Mouse (Mus musculus) erythroblast, embryonic 14.5 days (primary cell): Measurements from ENCODE around the gene Abl2.

Source experiments
- GATA1 ChIP-seq: IDR thresholded peaks from 2 replicates; pipeline ENCODE4 v1.6.1; 2012; ENCODE audit warnings: low read length, inconsistent platforms, mixed read lengths
- TAL1 ChIP-seq: IDR thresholded peaks from 3 replicates; pipeline ENCODE4 v1.6.1; 2012; ENCODE audit warnings: low read length, inconsistent platforms, mixed read lengths

DNA sequence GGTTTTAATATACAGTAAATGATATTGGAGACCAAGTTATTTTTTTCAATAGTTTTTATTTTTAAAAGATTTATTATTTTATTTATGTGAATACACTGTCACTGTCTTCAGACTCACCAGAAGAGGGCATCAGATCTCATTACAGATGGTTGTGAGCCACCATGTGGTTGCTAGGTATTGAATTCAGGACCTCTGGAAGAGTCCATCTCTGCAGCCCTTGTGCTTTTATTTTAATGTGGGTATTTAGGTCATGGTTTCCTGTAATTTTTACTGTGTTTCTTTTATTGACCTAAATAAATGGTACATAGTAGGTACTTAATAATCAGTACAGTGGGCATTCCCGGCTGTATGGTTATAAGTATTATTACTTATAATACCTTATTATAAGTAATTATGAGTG lies 56.1 kb downstream of the Abl2 start:
- no peak for TF ChIP-seq GATA1
- no peak for TF ChIP-seq TAL1
